Mouse (Mus musculus): ENCODE data around the gene Trrap.

GRCm38 (mm10) chr5:144720281-144720680, 47.3 kb upstream of the Trrap start:
- TF ChIP-seq CTCF (IDR thresholded peaks at IDR 0.05 in 2 of 3, conservative IDR thresholded peaks at IDR 0.05 in 1 of 3; ENCODE audit: control insufficient read depth in 1 of 3, insufficient read depth in 1 of 3, low read depth in 2 of 3, low read length in 3 of 3, poor library complexity in 1 of 3, severe bottlenecking in 1 of 3) (no peak), EP300 (IDR thresholded peaks at IDR 0.05; ENCODE audit: low read depth in 1 of 2, low read length in 2 of 2) (no peak), POLR2A (IDR thresholded peaks at IDR 0.05; ENCODE audit: control insufficient read depth in 1 of 2, insufficient read depth in 1 of 2, low read depth in 1 of 2, low read length in 2 of 2, poor library complexity in 1 of 2) (no peak), USF1 (IDR thresholded peaks at IDR 0.05; ENCODE audit: low read depth, low read length) (no peak), TBP (IDR thresholded peaks at IDR 0.05; ENCODE audit: low read depth, low read length) (no peak), TCF12 (IDR thresholded peaks at IDR 0.05; ENCODE audit: low read depth, low read length) (no peak), E2F4 (IDR thresholded peaks at IDR 0.05; ENCODE audit: borderline replicate concordance, low read depth, low read length) (no peak), ZC3H11A (IDR thresholded peaks at IDR 0.05; ENCODE audit: low read depth, low read length) (no peak), GATA1 (IDR thresholded peaks at IDR 0.05; ENCODE audit: low read depth, low read length) (no peak), ELF1 (IDR thresholded peaks at IDR 0.05; ENCODE audit: low read depth, low read length) (no peak)
